Mouse (Mus musculus) CD4-positive, CD25-positive, alpha-beta regulatory T cell, adult 4 months (primary cell): ENCODE results near the gene Arhgdib. TPM values are rescaled to one million over a fixed set of nuclear protein-coding genes. Genes with fewer than 3 reads are reported as not detected.

Experiments used
- ATAC-seq: one replicate; pipeline ENCODE4 v1.8.0; 2017
- polyA plus RNA-seq, 2 experiments: library from polyadenylated mRNA; unstranded; fragments of 100-300 nt; shearing (Covaris generic); gene quantifications; one replicate each; pipeline ENCODE4 v1.2.1; 2017

The Arhgdib gene
- polyA plus RNA-seq, 2 experiments from 2014 or later, result 2,618 to 2,837 TPM

- ATAC-seq, result peak; percentile 69
Measured at GRCm38 (mm10) chr6:136920320-136921257, 21.1 kb downstream of the Arhgdib start.

GRCm38 (mm10) chr6:136917885-136918284 is 23.8 kb downstream of the Arhgdib start:
- ATAC-seq, result no peak

GRCm38 (mm10) chr6:136915721-136916395 is 25.8 kb downstream of the Arhgdib start:
- ATAC-seq, result no peak

GRCm38 (mm10) chr6:136914234-136914633 is 27.5 kb downstream of the Arhgdib start:
- ATAC-seq, result no peak

GRCm38 (mm10) chr6:136913384-136914126 is 28.1 kb downstream of the Arhgdib start:
- ATAC-seq, result no peak

GRCm38 (mm10) chr6:136912751-136913265 is 28.9 kb downstream of the Arhgdib start:
- no peak for ATAC-seq

GRCm38 (mm10) chr6:136910247-136910890 is 31.3 kb downstream of the Arhgdib start:
- no peak for ATAC-seq

- no peak for ATAC-seq
Measured at GRCm38 (mm10) chr6:136906937-136907293, 34.8 kb downstream of the Arhgdib start.

GRCm38 (mm10) chr6:136906283-136906936 is 35.3 kb downstream of the Arhgdib start:
- ATAC-seq, result no peak

GRCm38 (mm10) chr6:136903885-136904470 is 37.7 kb downstream of the Arhgdib start:
- ATAC-seq, result no peak

- ATAC-seq, result peak; percentile 17
Measured at GRCm38 (mm10) chr6:136902527-136902926, 39.2 kb downstream of the Arhgdib start.

- ATAC-seq, result no peak
Measured at GRCm38 (mm10) chr6:136901010-136901409, 40.7 kb downstream of the Arhgdib start.

- ATAC-seq, result peak; percentile 35
Measured at GRCm38 (mm10) chr6:136900369-136901009, 41.2 kb downstream of the Arhgdib start.

- peak; percentile 88 for ATAC-seq
Measured at GRCm38 (mm10) chr6:136898954-136899353, 42.7 kb downstream of the Arhgdib start.

GRCm38 (mm10) chr6:136898222-136898621 is 43.5 kb downstream of the Arhgdib start:
- no peak for ATAC-seq

GRCm38 (mm10) chr6:136897789-136898188 is 43.9 kb downstream of the Arhgdib start:
- no peak for ATAC-seq

- no peak for ATAC-seq
Measured at GRCm38 (mm10) chr6:136894532-136895339, 47.0 kb downstream of the Arhgdib start.

GRCm38 (mm10) chr6:136892002-136892401 is 49.7 kb downstream of the Arhgdib start:
- no peak for ATAC-seq

GRCm38 (mm10) chr6:136889554-136889953 is 52.1 kb downstream of the Arhgdib start:
- ATAC-seq, result no peak

GRCm38 (mm10) chr6:136889067-136889466 is 52.6 kb downstream of the Arhgdib start:
- ATAC-seq, result no peak
